Mouse (Mus musculus): ENCODE data around the gene Jak1. TPM values are rescaled to one million over a fixed set of nuclear protein-coding genes. Genes with fewer than 3 reads are reported as not detected.

Gene Jak1
- polyA plus RNA-seq, 1 experiment = 51.7 TPM

GRCm38 (mm10) chr4:101172738-101173137, 92.3 kb downstream of the Jak1 start:
- Histone ChIP-seq H3K4me3 (ENCODE audit: insufficient read depth, low read depth, low read length) (no peak overlapping the region), H3K27ac (replicated peaks; ENCODE audit: low read depth, low read length) (no peak overlapping the region; the same call in 1 of the 2 replicates), H3K4me1 (ENCODE audit: control insufficient read depth, insufficient read depth, insufficient read length, low read length) (no peaks in the 10 kb centered on the region)

GRCm38 (mm10) chr4:101168189-101168778, 96.8 kb downstream of the Jak1 start:
- Histone ChIP-seq H3K4me1 (ENCODE audit: control insufficient read depth, insufficient read depth, insufficient read length, low read length) (no peaks in the 10 kb centered on the region), H3K4me3 (ENCODE audit: insufficient read depth, low read depth, low read length) (no peak overlapping the region), H3K27ac (replicated peaks; ENCODE audit: low read depth, low read length) (no peak overlapping the region)

GRCm38 (mm10) chr4:101167777-101168176, 97.3 kb downstream of the Jak1 start:
- Histone ChIP-seq H3K27ac (replicated peaks; ENCODE audit: low read depth, low read length) (no peak overlapping the region), H3K4me1 (ENCODE audit: control insufficient read depth, insufficient read depth, insufficient read length, low read length) (no peaks in the 10 kb centered on the region)

GRCm38 (mm10) chr4:101165776-101166175, 99.3 kb downstream of the Jak1 start:
- no peak overlapping the region for H3K27ac ChIP-seq (replicated peaks; ENCODE audit: low read depth, low read length)
- H3K4me1 ChIP-seq (ENCODE audit: control insufficient read depth, insufficient read depth, insufficient read length, low read length) = no peaks in the 10 kb centered on the region
- H3K4me3 ChIP-seq (ENCODE audit: insufficient read depth, low read depth, low read length) = no peak overlapping the region

More at GRCm38 (mm10) chr4:101167777-101168176, 97.3 kb downstream of the Jak1 start:
- no peak overlapping the region for H3K4me3 ChIP-seq (ENCODE audit: insufficient read depth, low read depth, low read length)

- Histone ChIP-seq H3K27ac (replicated peaks; ENCODE audit: low read depth, low read length) (no peak overlapping the region), H3K4me3 (ENCODE audit: insufficient read depth, low read depth, low read length) (no peak overlapping the region), H3K4me1 (ENCODE audit: control insufficient read depth, insufficient read depth, insufficient read length, low read length) (no peaks in the 10 kb centered on the region)
These were observed 100.4 kb downstream of the Jak1 start for GRCm38 (mm10) chr4:101164673-101165072.

- no peak overlapping the region for H3K27ac ChIP-seq (replicated peaks; ENCODE audit: low read depth, low read length)
- no peaks in the 10 kb centered on the region for H3K4me1 ChIP-seq (ENCODE audit: control insufficient read depth, insufficient read depth, insufficient read length, low read length)
- no peak overlapping the region for H3K4me3 ChIP-seq (ENCODE audit: insufficient read depth, low read depth, low read length)
These were observed 100.9 kb downstream of the Jak1 start for GRCm38 (mm10) chr4:101164189-101164588.

GRCm38 (mm10) chr4:101160821-101161220, 104.3 kb downstream of the Jak1 start:
- Histone ChIP-seq H3K4me1 (ENCODE audit: control insufficient read depth, insufficient read depth, insufficient read length, low read length) (no peaks in the 10 kb centered on the region), H3K4me3 (ENCODE audit: insufficient read depth, low read depth, low read length) (no peak overlapping the region)

GRCm38 (mm10) chr4:101159191-101159764, 105.8 kb downstream of the Jak1 start:
- no peaks in the 10 kb centered on the region for H3K4me1 ChIP-seq (ENCODE audit: control insufficient read depth, insufficient read depth, insufficient read length, low read length)
- H3K27ac ChIP-seq (replicated peaks; ENCODE audit: low read depth, low read length) = no peak overlapping the region
- H3K4me3 ChIP-seq (ENCODE audit: insufficient read depth, low read depth, low read length) = no peak overlapping the region

More at GRCm38 (mm10) chr4:101160821-101161220, 104.3 kb downstream of the Jak1 start:
- H3K27ac ChIP-seq (replicated peaks; ENCODE audit: low read depth, low read length) = no peak overlapping the region

GRCm38 (mm10) chr4:101158282-101158681, 106.8 kb downstream of the Jak1 start:
- Histone ChIP-seq H3K4me1 (ENCODE audit: control insufficient read depth, insufficient read depth, insufficient read length, low read length) (no peaks in the 10 kb centered on the region), H3K4me3 (ENCODE audit: insufficient read depth, low read depth, low read length) (no peak overlapping the region), H3K27ac (replicated peaks; ENCODE audit: low read depth, low read length) (no peak overlapping the region)

GRCm38 (mm10) chr4:101157476-101157875, 107.6 kb downstream of the Jak1 start:
- Histone ChIP-seq H3K27ac (replicated peaks; ENCODE audit: low read depth, low read length) (no peak overlapping the region), H3K4me3 (ENCODE audit: insufficient read depth, low read depth, low read length) (no peak overlapping the region), H3K4me1 (ENCODE audit: control insufficient read depth, insufficient read depth, insufficient read length, low read length) (no peaks in the 10 kb centered on the region)

- Histone ChIP-seq H3K4me3 (ENCODE audit: insufficient read depth, low read depth, low read length) (no peak overlapping the region), H3K27ac (replicated peaks; ENCODE audit: low read depth, low read length) (no peak overlapping the region; the same call in 1 of the 2 replicates), H3K4me1 (ENCODE audit: control insufficient read depth, insufficient read depth, insufficient read length, low read length) (no peaks in the 10 kb centered on the region)
These were observed 109.5 kb downstream of the Jak1 start for GRCm38 (mm10) chr4:101155541-101155940.

GRCm38 (mm10) chr4:101146891-101147655, 118.0 kb downstream of the Jak1 start:
- H3K4me3 ChIP-seq (ENCODE audit: insufficient read depth, low read depth, low read length) = no peak overlapping the region
- H3K4me1 ChIP-seq (ENCODE audit: control insufficient read depth, insufficient read depth, insufficient read length, low read length) = no peaks in the 10 kb centered on the region
- no peak overlapping the region for H3K27ac ChIP-seq (replicated peaks; ENCODE audit: low read depth, low read length)

- Histone ChIP-seq H3K4me3 (ENCODE audit: insufficient read depth, low read depth, low read length) (no peak overlapping the region), H3K4me1 (ENCODE audit: control insufficient read depth, insufficient read depth, insufficient read length, low read length) (no peaks in the 10 kb centered on the region), H3K27ac (replicated peaks; ENCODE audit: low read depth, low read length) (no peak overlapping the region)
These were observed 118.9 kb downstream of the Jak1 start for GRCm38 (mm10) chr4:101146047-101146745.

GRCm38 (mm10) chr4:101144790-101145189, 120.3 kb downstream of the Jak1 start:
- Histone ChIP-seq H3K4me3 (ENCODE audit: insufficient read depth, low read depth, low read length) (no peak overlapping the region), H3K27ac (replicated peaks; ENCODE audit: low read depth, low read length) (no peak overlapping the region), H3K4me1 (ENCODE audit: control insufficient read depth, insufficient read depth, insufficient read length, low read length) (no peaks in the 10 kb centered on the region)

GRCm38 (mm10) chr4:101144361-101144760, 120.7 kb downstream of the Jak1 start:
- no peaks in the 10 kb centered on the region for H3K4me1 ChIP-seq (ENCODE audit: control insufficient read depth, insufficient read depth, insufficient read length, low read length)
- no peak overlapping the region for H3K27ac ChIP-seq (replicated peaks; ENCODE audit: low read depth, low read length)
- H3K4me3 ChIP-seq (ENCODE audit: insufficient read depth, low read depth, low read length) = no peak overlapping the region

All from brown adipose tissue, adult 24 weeks (tissue).